Mouse (Mus musculus) midbrain, embryonic 12.5 days (tissue): Measurements from ENCODE around the gene Asb2. TPM values are rescaled to one million over a fixed set of nuclear protein-coding genes. Genes with fewer than 3 reads are reported as not detected.

ENCODE experiments used
- ATAC-seq: fragments of 200-750 bp; cut with Nextera tagmentation; 2 replicates; pipeline ENCODE4 v1.8.0; 2017; ENCODE audit warnings: low read depth, moderate TSS enrichment, moderate library complexity; ENCODE audit not compliant: low FRiP score
- H3K27ac ChIP-seq: fragments of 300-500 bp; sonication (generic); replicated peaks from 2 replicates; pipeline ENCODE4 v1.5.1; 2016; ENCODE audit warnings: mild to moderate bottlenecking
- H3K27me3 ChIP-seq: fragments of 300-500 bp; sonication (generic); 2 replicates; pipeline ENCODE4 v1.6.1; 2016; ENCODE audit warnings: mild to moderate bottlenecking
- H3K36me3 ChIP-seq: fragments of 300-500 bp; sonication (generic); 2 replicates; pipeline ENCODE4 v1.6.1; 2016
- H3K4me1 ChIP-seq: fragments of 300-500 bp; sonication (generic); 2 replicates; pipeline ENCODE4 v1.6.1; 2016
- H3K4me2 ChIP-seq: fragments of 300-500 bp; sonication (generic); replicated peaks from 2 replicates; pipeline ENCODE4 v1.6.1; 2016; ENCODE audit warnings: mild to moderate bottlenecking, moderate library complexity
- H3K4me3 ChIP-seq: fragments of 300-500 bp; sonication (generic); 2 replicates; pipeline ENCODE4 v1.5.1; 2016; ENCODE audit warnings: mild to moderate bottlenecking
- H3K9ac ChIP-seq: fragments of 300-500 bp; sonication (generic); replicated peaks from 2 replicates; pipeline ENCODE4 v1.6.1; 2016; ENCODE audit warnings: mild to moderate bottlenecking, moderate library complexity
- H3K9me3 ChIP-seq: fragments of 300-500 bp; sonication (generic); 2 replicates; pipeline ENCODE4 v1.6.1; 2016; ENCODE audit warnings: mild to moderate bottlenecking
- WGBS: fragments of 180-500 bp; shearing (Covaris S2); methylation state at CpG from one replicate; pipeline ENCODE4 v1.1.7; 2016; 5-methylcytosine and 5-hydroxymethylcytosine counted together
- polyA plus RNA-seq: library from polyadenylated mRNA; unstranded; fragments of >200 nt; fragmentation: Nextera tagmentation; extraction: Ambion mirVana; gene quantifications from 2 replicates; pipeline ENCODE4 v1.2.1, GENCODE M21; 2016

Asb2 gene
- polyA plus RNA-seq, 1 experiment from 2014 or later = 1.2 TPM

DNA sequence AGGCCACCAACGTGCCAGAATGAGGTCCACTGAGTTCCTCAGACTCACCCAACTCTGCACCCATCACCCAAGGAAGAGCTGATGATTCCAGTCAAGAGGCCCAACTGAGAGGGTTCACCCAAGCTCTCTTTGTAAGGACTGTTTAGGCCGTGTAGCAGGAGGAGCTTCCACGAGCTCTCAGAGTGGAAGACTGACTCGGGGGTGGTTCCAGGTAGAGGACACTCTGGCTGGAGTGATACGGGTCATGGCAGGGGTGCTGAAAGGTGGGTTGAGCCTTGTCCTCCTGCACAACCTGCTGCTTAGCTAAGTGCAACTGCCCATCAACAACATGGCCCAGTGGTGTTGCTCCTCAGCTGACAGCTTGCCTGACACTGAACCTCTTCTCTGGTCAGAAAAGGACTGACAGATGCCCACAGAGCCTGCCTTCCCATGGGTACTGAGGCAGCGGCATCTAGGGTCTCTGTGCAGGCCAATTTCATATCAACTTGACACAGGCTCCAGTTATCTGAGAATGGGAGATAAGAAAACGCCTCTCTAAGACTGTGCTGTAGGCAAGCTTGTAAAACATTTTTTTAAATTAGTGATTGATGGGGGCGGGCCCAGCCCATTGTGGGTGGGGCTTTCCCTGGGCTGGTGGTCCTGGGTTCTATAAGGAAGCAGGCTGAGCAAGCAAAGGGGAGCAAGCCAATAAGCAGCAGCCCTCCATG, 17.9 kb upstream of the Asb2 start:
- H3K4me3 ChIP-seq = no peak overlapping the region
- H3K36me3 ChIP-seq = no peaks in the 10 kb centered on the region
- no peak overlapping the region for H3K27ac ChIP-seq
- no peaks in the 10 kb centered on the region for H3K4me1 ChIP-seq
- no peaks in the 10 kb centered on the region for H3K9me3 ChIP-seq
- H3K9ac ChIP-seq = no peak overlapping the region
- WGBS = 74% methylated on average over 8 of the region's 8 CpGs
- peaks cover 7% of the 10 kb centered on the region for H3K27me3 ChIP-seq
- no peak for ATAC-seq
- no peak overlapping the region for H3K4me2 ChIP-seq

DNA sequence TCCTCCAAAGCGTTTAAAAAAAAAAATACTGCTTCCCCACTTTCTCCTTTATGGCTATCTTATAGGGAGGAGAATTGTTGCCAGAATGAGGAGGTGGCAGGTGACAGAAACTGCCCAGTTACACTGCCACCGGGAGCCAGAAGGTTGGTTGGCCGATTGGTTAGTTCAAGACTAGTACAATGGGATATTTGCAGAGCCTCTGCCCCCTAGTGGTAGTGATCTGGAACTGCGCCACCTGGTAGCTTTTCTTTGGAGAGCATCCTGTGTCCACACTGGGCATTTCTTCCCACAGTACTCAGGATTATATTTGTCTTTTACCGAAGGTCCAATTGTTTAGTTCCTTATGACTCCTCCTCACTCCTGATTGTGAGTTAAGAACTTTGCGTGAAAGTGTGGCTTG, 15.9 kb upstream of the Asb2 start:
- Histone ChIP-seq H3K9ac (no peak overlapping the region), H3K4me1 (0 out of 2 replicates have a peak, but pooled peaks cover 3% of the 10 kb centered on the region), H3K27me3 (peaks cover 15% of the 10 kb centered on the region), H3K36me3 (no peaks in the 10 kb centered on the region), H3K9me3 (no peaks in the 10 kb centered on the region), H3K27ac (no peak overlapping the region), H3K4me3 (no peak overlapping the region), H3K4me2 (no peak overlapping the region)
- ATAC-seq = no peak
- WGBS = 29% methylated on average over 6 of the region's 6 CpGs

DNA sequence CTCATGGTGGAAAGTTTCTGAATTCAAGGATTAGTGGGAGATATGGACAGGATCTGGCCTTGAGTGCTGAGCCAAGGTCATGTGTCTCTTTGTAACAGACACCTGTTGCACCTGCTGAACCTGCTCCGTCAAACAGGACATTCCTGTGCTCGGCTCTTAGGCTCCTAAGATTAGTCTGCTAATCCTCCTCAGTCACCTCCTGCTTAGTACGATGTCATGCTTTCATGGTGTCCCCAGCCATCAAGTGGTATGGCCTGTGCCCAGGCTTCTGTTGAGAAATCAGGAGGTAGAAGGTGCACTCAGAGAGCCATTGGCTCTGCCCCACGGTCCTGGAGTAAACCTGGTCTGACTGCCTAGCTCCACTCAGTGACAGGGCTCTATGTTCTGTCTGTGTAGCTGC, 15.1 kb upstream of the Asb2 start:
- Histone ChIP-seq H3K9ac (no peak overlapping the region), H3K4me3 (no peak overlapping the region), H3K36me3 (no peaks in the 10 kb centered on the region), H3K4me2 (no peak overlapping the region), H3K27me3 (peaks cover 15% of the 10 kb centered on the region), H3K27ac (no peak overlapping the region), H3K9me3 (no peaks in the 10 kb centered on the region), H3K4me1 (0 out of 2 replicates have a peak, but pooled peaks cover 3% of the 10 kb centered on the region)
- no peak for ATAC-seq
- WGBS = 80% methylated on average over 4 of the region's 4 CpGs

DNA sequence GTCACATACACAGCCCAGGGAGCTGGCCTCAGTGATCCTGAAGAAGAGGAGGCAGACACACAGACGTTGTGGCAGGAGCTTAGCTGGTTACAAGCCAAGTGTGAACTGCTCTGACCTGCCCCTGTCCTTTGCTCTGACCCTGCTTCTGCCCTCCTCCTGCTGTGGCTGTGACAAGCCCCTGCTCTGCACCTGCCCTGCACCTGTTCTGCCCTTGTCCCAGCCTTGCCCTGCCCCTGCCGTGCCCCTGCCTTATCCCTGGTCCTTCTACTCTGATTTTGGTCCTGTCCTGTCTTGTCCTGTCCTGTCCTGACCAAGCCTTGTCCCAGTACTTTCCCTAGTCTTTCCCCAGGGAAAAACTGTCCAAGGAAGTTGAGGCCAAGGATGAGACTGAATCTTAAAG, 13.0 kb upstream of the Asb2 start:
- 77% methylated on average over 2 of the region's 2 CpGs for WGBS
- H3K27ac ChIP-seq = no peak overlapping the region
- H3K4me3 ChIP-seq = no peak overlapping the region
- no peaks in the 10 kb centered on the region for H3K9me3 ChIP-seq
- 0 out of 2 replicates have a peak, but pooled peaks cover 3% of the 10 kb centered on the region for H3K4me1 ChIP-seq
- H3K9ac ChIP-seq = no peak overlapping the region
- ATAC-seq = no peak
- no peaks in the 10 kb centered on the region for H3K36me3 ChIP-seq
- no peak overlapping the region for H3K4me2 ChIP-seq
- H3K27me3 ChIP-seq = peaks cover 15% of the 10 kb centered on the region

DNA sequence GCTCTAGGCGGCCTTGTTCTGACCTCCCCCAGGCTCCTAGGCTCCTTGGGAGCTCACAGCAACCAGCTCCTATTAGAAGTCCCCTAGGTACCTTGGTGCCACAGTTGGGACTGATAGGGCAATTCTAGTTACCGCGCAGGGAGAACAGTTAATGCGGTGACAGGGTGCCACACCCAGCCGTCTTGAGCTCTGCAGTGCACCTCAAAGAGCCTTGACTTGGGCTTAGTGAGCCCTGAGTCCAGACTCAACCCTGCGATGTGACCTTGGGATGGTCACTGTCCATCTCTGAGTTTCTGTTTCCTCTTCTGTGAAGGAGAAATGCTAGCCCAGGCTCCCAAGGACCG, 12.5 kb upstream of the Asb2 start:
- H3K36me3 ChIP-seq = no peaks in the 10 kb centered on the region
- H3K4me1 ChIP-seq = 0 out of 2 replicates have a peak, but pooled peaks cover 3% of the 10 kb centered on the region
- H3K9me3 ChIP-seq = no peaks in the 10 kb centered on the region
- ATAC-seq = no peak
- no peak overlapping the region for H3K4me3 ChIP-seq
- 82% methylated on average over 7 of the region's 7 CpGs for WGBS
- H3K27me3 ChIP-seq = peaks cover 15% of the 10 kb centered on the region
- H3K4me2 ChIP-seq = no peak overlapping the region
- H3K27ac ChIP-seq = no peak overlapping the region
- 0 out of 2 replicates have a peak overlapping the region, but pooled peaks have one; percentile 1 for H3K9ac ChIP-seq

DNA sequence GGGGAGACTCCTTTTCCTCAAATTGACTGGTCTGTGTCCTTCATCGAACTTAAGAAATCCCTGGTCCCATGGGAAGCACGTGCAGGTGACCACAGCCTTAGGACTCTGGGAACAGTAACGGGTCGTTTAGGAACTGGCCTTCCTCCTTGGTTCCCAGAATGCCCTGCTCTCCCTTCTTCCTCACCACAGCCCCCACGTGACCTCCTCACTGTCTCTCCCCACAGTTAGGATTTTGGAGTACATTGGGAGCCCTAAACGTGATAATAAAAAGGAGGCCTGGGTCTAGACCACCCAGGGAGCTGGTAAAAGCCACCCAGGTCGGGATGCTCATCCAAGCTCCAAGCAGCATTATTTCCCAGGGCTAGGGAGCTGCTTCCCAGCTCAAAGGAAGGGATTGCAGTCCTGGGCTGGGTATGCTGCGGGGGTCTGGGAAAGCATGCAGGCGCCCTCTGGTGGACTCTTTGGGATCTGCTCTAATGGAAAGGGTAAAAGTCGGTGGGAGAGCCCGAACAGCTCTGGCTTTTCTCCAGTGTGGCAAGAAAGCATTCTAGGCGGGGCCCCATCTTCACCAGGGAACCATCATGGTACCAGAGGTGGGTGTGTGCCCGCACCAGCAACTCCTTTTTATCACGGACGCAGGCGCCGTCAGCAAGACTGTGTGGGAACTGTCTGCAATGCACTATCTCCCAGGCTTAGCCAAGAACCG, 12.0 kb upstream of the Asb2 start:
- Histone ChIP-seq H3K27ac (no peak overlapping the region), H3K4me2 (peak overlapping the region; percentile 36), H3K27me3 (peaks cover 15% of the 10 kb centered on the region), H3K9me3 (no peaks in the 10 kb centered on the region), H3K36me3 (no peaks in the 10 kb centered on the region), H3K4me3 (no peak overlapping the region), H3K9ac (0 out of 2 replicates have a peak overlapping the region, but pooled peaks have one; percentile 1), H3K4me1 (0 out of 2 replicates have a peak, but pooled peaks cover 3% of the 10 kb centered on the region)
- whole genome bisulfite sequencing = 21% methylated on average over 18 of the region's 18 CpGs
- ATAC-seq = peak; percentile 74

DNA sequence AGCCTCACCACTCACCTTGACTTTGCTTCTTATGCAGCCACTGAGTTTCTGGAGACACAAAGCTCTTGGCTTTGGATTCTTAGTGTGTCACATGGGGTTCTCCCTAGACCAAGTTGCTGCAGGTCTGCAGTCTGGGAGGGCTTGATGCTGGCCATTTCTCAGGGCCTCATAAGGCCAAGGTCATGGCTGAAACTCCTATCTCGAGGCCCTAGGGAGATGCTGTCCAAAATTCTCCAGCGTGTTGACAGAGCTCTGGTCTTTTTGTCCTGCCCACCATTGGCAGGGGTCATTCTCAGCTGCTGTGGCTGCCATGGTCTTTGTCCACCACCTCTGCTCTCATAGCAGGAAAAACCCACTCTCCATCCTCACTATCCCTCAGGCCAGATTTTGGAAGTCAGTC, 11.4 kb upstream of the Asb2 start:
- Histone ChIP-seq H3K9ac (no peak overlapping the region), H3K4me1 (0 out of 2 replicates have a peak, but pooled peaks cover 3% of the 10 kb centered on the region), H3K9me3 (no peaks in the 10 kb centered on the region), H3K36me3 (no peaks in the 10 kb centered on the region), H3K27me3 (peaks cover 15% of the 10 kb centered on the region), H3K4me2 (no peak overlapping the region), H3K4me3 (no peak overlapping the region), H3K27ac (no peak overlapping the region)
- 72% methylated on average over 2 of the region's 2 CpGs for WGBS
- ATAC-seq = no peak

DNA sequence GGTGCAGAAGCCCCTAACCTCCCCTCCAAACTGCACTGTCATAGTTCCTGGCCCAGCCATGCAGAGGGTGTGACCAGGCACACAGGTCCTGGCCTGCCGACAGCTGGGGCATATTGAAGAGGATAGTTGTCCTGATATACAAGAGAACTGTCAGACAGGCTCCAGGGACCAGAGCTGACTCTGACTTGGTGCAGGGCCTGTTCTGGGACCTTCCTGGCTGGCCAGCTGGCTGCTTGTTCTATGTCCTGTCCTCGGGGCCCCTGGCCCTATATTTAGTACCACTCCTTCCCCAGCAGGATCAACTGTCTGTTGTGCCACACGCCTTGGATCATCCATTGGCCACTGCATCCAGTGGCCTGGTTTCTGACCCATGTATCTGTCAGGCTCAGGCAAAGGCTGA, 6.5 kb upstream of the Asb2 start:
- Histone ChIP-seq H3K27ac (no peak overlapping the region), H3K4me1 (no peaks in the 10 kb centered on the region), H3K9ac (no peak overlapping the region), H3K4me2 (no peak overlapping the region), H3K27me3 (no peaks in the 10 kb centered on the region), H3K36me3 (no peaks in the 10 kb centered on the region), H3K9me3 (no peaks in the 10 kb centered on the region), H3K4me3 (no peak overlapping the region)
- 79% methylated on average over 3 of the region's 3 CpGs for WGBS
- no peak for ATAC-seq

DNA sequence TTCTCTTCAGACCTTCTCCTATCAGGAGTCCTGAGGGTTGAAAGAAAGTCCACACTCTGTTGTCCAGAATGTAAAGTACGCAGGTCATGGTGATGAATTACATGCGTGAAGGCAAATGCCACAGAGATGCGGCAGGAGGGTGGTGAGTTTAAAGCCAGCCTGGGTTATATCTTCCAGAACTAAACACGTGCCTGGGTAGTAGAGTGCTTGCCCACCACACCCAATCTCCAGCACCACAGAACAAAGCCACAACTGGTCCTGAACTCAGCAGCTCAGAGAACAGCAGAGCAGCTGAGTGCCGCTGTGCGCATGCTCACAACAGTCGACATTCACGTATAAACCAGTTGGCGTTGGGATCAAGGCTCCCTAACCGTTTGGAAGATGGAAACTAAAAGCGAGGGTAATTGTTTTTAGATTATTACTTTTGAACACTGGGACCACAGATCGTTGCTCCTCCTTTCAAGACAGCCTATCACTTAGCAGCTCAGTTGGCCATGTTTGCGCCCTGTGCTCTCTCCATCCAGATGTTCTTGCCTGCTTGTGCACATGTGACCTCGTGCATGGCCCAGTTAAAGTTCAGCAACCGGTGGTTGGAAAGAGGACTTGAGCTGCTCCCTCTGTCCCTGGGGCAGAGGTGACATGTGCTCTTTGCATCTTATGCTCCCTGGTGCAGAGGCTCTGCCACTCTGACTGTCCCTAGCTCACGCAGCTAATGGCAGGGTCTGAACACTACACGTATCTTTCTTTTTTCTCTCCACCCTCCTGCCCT, 5.9 kb upstream of the Asb2 start:
- Histone ChIP-seq H3K4me2 (no peak overlapping the region), H3K9me3 (no peaks in the 10 kb centered on the region), H3K36me3 (no peaks in the 10 kb centered on the region), H3K4me1 (no peaks in the 10 kb centered on the region), H3K27ac (no peak overlapping the region), H3K4me3 (no peak overlapping the region), H3K27me3 (no peaks in the 10 kb centered on the region), H3K9ac (no peak overlapping the region)
- 91% methylated on average over 17 of the region's 17 CpGs for WGBS
- no peak for ATAC-seq

DNA sequence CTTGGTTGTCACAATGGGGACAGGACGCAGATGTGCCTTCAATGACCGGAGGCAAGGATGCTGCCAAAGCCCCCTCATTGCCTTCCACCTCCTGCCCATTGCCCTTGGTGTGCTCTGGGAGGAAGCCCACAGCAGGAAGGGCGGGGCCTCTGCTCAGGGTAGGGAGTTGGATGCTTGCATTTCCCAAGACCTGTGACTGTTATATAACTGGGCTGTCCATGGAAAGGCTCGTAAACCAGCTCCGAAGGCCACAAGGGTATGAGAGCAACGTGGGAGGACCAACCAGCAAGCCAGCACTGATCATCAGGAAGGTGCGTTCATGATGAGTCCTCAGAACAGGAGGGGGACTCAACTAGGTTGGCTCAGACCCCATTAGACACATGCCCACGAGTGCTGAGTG, 5.0 kb upstream of the Asb2 start:
- no peak overlapping the region for H3K9ac ChIP-seq
- no peaks in the 10 kb centered on the region for H3K4me1 ChIP-seq
- no peak overlapping the region for H3K4me2 ChIP-seq
- 88% methylated on average over 8 of the region's 8 CpGs for WGBS
- H3K4me3 ChIP-seq = no peak overlapping the region
- no peaks in the 10 kb centered on the region for H3K9me3 ChIP-seq
- no peak for ATAC-seq
- H3K27ac ChIP-seq = no peak overlapping the region
- no peaks in the 10 kb centered on the region for H3K36me3 ChIP-seq
- no peaks in the 10 kb centered on the region for H3K27me3 ChIP-seq

DNA sequence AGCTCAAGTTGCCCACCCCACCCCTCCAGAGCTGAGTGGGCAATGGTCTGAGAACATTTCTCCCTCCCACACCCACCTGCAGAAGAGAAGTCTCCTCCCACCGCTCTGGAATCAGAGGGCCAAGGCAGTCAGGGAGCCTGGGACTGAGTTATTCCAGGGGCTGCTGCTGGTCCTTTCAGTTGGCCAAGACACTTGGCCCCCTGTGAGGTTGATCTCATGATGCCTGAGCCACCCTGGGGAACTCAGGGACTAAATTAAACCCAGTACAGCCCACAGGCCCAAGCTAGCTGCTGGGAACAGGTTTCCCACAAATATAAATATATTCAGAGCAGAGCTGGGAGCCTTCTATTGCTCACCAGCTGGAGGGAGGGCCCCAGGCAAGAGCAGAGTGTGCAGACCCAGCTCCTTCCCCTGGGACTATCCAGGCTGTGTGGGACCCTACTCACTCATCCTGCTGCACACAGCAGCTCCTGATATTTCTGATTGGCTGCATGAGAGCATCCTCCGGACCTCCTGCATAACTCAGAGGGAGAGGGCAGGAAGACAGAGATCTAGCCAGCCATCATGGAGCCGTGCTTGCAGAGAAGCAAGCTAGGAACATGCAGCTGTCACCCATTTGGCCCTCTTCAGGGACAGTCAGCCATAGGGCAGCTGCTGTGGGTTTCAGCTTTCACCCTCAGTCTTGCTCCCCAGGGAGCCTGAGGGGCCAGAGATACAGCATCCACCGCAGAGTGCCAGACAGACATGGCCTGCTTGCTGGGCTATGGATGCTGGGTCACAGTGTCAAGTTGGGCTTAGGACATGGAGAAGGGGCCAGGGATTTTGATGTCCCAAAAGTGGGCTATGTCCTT, 3.4 kb upstream of the Asb2 start:
- H3K27ac ChIP-seq = no peak overlapping the region
- no peak for ATAC-seq
- no peak overlapping the region for H3K4me3 ChIP-seq
- WGBS = 70% methylated on average over 4 of the region's 4 CpGs
- H3K9me3 ChIP-seq = no peaks in the 10 kb centered on the region
- H3K36me3 ChIP-seq = no peaks in the 10 kb centered on the region
- no peaks in the 10 kb centered on the region for H3K4me1 ChIP-seq
- H3K27me3 ChIP-seq = no peaks in the 10 kb centered on the region
- H3K9ac ChIP-seq = no peak overlapping the region
- H3K4me2 ChIP-seq = no peak overlapping the region
